Mouse (Mus musculus) cerebellum, adult 9-10 months (tissue): ENCODE measurements around the gene Ugt1a5.

Experiments
- DNase-seq: peaks from one replicate; pipeline ENCODE4 v3.0.0; 2022

Gene Ugt1a5

DNA sequence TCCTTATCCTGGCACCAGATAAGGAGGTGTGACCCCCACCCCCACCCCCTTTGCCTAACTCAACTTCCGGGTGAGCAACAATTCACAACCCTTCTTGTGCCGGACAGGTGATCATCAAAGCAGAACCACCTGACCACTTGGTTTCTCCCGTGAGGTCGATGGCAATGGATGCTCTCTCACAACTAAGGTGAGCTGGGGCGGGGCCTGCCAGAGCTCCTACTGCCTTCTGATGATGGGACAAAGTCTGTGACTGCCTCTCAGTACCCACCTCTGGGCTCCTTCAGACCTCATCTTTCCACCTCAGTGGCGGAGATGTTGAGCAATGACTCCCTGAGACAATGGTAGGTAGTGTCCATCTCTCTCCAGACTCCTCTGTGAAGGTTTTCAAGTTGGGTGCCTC is 80.1 kb downstream of the Ugt1a5 start:
- no peak for DNase-seq

DNA sequence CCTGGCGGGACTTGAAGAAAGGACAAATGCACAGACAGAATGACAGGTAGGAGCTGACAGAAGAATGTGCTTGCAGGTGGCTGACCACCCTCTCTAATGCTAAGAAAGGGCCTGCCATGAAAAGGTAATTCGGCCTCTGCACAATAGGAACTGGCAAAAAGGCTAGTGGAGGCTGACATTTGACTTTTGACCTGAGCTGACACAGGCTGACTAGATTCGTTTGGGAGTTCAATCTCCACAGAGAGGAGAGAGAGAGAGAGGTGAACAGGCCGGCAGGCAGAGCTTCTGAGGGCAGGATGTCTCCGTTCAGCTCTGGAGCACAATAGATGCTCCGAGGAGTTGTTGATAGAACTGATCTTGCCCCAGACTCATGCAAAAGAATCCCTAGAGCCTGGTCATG is 80.6 kb downstream of the Ugt1a5 start:
- DNase-seq = no peak

DNA sequence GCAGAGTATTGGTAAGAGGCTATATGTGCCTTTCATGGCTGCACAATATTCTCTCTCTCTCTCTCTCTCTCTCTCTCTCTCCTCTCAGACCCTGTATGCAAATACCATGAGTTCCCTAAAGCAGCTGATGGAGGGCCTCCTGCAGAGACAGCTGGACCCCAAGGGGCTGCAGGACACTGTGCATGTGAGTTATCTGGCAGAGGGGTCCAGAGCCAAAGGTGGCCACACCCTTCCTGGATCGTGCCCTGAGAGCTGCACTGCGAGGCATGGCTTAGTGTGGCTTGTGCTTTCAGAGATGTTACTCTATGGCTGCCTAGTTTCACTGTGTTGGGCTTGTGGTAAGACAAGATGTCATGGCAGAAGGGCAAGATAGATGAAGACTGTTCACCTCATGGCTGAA is 81.8 kb downstream of the Ugt1a5 start:
- no peak for DNase-seq

DNA sequence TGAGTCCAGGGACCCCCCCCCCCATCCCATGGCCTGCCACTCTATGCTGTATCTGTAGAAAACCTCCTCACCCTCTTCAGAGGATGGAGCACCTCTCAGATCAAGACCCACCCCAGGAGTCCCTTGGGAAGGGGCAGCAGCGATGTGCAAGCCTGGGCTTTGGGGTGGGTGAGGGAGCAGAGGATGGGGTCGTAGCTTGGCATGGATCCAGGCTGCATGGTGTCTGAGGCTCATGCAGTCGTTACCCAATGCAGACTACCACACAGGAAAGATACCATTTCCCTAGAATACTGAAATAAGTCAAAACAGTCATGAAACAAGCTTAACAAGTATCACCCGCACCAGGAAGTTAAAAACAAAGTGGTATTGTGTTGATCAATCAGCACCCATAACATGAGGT is 82.8 kb downstream of the Ugt1a5 start:
- DNase-seq = no peak

DNA sequence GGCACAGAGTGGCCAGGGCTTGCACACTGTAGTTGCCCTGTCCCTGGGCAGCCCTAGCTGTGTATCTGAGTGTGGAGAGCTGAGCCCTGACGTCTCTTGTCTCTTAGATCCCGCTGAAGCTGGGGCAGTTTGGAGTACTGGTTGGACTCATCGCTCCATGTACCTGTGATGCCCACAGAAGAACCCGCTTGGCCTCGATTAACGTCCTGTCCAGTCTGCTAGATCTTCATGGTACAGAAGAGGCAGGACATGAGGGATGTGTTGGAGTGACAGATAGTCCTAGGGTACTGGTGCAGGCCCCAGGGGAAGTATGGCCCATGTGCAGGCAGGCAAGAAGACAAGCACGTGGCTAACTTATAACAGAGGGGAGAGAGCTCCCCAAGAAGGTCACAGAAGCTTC is 83.8 kb downstream of the Ugt1a5 start:
- no peak for DNase-seq

DNA sequence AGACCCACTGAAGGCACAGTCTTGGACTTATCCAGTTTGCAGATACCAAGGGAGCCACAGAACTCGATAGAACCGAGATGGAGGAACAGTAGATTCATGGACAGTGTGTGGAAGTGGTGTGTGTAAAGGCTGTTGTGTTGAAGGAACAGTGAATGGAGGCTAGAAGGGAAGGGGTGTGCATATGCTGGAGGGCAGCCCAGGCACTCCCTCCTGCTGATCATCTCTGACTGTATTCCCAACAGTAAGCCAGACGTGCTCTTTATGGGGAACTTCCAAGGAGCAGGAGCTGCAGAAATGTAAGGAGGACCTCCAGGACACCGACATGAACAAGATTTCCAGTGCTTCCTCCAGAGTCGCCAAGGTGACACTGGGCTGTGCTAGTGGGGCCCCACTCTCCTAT is 84.2 kb downstream of the Ugt1a5 start:
- DNase-seq = no peak

DNA sequence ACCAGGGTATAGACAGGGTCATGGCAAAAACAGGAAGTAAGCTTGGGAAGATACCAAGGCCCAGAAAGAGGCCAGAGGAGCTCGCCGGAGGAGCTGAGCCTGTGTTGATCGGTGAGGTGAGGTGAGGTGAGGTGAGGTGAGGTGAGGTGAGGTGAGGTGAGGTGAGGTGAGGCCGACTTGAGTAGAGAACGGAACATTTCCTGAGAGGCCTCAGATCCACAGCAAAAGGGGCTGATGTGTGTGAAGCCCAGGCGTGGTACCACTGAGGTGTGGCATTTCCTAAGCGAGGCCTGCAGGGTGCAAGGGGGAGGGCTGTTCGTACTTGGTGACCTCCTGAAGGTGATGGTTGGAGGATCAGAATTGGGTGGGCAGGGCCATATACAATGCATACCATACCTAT is 87.3 kb downstream of the Ugt1a5 start:
- DNase-seq = no peak

DNA sequence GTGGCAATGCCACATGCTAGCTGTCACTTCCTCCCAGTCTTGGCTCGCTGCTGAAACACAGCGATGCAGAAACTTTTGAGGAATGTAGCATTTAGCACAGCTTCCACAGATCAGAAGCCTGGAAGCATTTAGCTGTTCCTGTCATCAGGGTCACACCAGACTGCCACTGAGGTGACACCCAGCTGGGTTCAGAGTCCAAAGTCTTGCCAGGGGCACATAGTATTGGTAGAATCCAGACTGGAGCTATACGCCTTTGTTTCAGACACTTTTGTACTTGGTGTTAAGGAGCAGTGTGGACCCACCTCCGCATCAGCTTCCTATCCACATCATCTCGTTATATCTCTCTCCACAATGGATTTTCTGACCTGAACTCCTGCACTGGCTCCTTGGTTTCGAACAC is 87.7 kb downstream of the Ugt1a5 start:
- DNase-seq = no peak

DNA sequence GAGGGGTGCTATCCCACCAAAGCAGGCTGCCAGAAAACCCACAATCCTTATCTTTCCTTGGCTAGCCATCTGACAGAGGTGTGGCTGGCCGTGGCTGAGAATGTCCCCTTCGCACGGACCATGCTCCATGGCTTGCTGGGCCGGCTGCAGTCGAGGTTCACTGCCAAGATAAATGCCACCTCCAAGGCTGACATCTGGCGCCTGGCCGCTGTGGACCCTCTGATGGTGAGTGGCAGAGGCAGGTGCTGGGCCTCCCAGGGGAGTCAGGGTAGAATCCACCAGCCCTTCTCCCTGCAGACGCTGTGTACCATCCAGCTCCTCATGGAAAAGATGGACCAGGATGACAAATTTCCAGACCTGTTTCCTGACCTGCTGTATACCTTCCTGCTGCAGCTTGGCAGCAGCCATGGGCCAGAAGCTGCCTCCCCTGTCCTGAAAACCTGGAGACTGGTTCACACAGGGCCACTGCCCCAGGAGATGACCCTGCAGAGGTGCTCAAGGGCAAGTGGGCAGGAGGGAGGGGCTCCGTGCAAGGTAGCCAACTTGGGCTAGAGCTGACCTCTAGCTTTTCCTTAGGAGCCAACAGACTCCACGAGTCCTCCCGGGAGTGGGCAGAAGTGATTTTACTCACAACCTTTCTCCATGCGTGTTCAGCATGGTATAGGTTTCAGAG is 89.1 kb downstream of the Ugt1a5 start:
- DNase-seq = peak; percentile 36

DNA sequence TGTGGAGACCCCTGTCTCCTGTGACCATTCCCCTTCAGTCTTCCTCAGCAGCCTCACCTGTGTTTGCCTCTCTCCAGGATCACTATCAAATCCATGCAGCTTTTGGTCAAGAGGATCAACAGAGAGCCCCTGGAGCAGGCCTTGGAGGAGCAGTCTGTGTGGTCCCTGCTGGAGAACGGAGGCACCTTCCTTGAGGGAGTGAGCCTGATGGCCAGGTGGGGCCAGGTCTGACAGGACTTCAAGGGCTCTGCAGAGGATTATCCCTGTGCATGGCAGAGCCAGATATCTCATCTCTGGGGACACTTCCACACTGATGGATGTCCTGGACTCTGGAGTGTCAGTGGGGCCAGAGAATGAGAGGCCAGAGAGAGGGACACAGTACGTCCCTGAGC is 89.7 kb downstream of the Ugt1a5 start:
- peak; percentile 22 for DNase-seq

DNA sequence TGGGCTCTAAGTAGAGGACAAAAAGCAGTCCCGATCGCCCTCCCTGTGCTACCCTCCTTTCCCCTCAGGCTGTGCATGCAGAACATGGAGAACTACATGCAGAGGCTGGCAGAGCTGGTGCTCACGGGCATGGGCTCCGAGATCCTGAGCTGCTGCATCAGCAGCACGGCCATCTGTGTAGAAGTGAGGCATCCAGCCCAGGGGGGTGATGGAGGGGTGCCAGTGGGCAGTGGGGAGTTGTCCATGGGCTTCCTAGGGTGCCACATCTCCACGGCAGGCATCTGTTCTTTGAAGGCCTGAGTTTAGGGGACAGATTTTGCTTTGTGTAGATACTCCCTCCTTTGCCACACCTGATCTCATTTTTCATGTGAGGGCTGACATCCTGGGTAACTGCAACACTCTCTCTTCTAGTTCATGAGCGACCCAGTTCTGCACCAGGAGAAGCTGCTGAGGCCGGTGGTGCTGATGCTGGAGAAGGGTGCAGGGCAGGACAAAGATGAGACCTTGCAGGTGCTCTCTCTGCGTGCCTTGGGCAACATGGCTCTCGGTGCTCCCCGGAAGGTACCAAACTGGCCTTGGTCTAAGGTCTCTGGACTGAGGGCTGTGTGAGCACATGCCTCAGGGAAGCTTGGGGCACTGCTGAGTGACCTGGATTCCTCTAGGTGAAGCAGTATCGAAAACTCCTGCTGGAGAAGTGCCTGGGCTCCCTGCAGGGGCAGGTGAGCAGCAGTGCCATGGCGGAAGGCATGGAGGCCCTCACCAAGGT is 90.4 kb downstream of the Ugt1a5 start:
- peak; percentile 54 for DNase-seq

DNA sequence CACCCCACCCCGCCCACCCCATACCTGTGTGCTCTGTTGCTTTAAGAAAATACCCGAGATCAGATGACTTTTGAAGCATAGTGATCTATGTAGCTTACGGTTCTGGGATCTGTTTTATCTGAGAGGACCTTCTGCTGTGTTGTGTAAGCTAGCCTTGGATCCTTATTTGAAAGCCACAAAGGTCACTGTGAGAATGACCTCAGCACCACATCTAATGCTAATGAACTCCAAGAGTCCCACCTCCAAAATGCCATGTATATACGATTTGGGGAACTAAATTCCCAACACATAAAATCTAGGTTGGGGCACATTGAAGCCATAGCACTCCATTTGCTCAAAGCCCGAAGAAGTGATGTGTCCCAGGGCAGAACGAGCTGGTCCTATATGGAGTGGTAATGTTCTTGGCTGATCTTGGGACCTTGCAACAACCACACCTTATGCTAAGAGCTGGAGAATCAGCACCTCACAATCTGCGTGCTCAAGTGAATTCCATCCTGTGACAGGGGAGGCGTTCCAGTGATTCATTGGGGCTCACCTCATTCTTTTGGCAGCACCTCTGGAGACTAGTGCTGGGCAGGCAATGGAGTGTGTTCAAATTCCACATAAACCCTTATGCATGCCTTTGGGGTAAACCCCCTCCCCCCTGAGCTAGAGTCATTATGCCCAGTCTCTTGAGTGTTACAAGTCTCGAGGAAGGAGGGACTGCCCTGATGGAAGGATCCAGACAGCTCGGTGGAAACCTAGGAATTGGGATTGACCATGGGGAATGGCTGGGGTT is 91.3 kb downstream of the Ugt1a5 start:
- DNase-seq = peak; percentile 35

DNA sequence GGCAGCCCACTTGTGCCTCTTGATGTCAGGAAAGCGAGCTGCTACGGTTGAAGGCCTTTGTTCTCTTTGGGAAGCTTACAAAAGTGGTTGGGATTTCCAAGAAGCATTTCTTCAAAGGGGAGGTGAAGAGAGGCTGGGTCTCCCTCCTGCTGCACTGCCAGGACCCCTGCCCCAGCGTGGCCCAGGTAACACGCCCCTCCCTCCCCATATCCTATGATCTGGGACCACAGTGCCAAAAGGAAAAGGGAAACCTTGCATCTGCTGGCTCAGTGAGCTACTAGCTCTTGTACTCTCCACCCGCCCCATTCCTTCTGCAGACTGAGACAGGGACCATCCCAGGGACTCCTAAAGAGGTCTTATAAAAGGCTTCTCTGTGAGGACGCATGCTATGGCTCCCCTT is 91.9 kb downstream of the Ugt1a5 start:
- DNase-seq = peak; percentile 34

DNA sequence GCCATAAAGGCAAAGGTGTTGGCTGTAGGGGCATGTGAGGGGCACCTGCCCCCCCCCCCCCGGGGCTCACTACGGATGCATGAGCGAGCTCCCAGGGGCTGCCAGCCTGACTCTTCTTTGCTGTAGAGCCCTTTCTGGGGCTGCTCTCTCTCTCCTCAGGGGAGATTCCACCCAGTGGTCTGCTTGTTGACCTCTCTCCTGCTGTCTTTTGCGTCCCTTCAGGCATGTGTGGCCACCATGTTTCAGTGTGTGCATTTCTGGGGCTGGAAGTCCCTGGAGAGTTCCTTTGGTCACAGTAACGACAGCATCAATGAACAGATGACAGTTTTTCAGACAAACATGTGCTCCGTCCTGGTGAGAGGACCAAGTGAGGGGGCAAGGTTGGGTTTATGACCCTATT is 92.5 kb downstream of the Ugt1a5 start:
- no peak for DNase-seq

DNA sequence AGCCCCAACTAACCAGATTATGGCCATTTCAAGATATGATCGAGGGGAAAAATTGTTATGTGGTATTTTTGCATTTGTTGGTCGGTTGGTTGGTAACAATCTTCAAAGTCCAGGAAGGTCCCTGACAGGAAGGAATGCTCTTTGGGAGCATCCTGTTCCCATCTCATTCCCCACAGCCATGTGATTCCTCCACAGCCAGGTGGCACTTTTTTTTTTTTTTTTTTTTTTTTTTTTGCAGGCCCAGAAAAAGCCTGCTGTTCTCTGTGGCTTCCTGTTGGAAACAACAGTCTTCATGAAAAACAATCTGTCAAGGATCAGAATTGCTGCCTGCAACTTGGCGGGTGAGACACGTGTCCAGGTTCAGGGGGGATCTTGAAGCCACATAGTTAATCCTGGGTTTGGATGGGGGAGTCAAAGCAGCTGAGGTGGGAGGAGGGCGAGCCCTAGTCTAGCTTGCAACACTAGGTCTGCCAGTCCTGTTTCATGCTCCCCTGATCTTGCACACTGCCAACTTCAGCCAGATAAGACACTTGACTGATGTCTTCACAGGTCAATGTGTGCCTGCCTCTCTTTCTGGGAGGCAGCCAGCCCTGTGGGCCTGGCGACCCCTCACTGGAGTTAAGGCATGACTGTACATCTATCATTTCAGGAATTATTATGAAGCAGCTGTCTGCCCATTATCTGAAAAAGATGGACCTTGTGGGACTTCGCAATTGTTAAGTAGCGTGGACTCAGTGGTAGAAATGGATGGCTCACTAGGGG is 93.2 kb downstream of the Ugt1a5 start:
- peak; percentile 38 for DNase-seq

DNA sequence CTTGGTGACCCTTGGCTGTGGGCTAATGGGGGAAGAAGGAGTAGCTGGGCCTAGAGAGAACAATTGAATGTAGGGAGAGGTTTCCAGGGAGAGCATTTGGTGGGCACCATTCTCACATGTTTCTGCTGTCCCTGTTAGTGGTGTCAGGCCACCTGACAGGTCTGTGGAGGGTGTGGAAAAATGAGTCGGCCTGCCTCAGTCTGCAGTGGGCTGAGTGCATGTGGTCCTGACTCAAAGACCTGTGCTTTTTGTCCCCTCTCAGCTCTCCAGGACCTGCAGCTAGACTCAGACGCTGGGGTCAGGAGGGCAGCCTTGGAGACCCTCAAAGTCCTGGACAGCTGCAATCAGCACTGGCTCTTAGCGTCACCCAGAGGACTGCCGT is 93.8 kb downstream of the Ugt1a5 start:
- no peak for DNase-seq

DNA sequence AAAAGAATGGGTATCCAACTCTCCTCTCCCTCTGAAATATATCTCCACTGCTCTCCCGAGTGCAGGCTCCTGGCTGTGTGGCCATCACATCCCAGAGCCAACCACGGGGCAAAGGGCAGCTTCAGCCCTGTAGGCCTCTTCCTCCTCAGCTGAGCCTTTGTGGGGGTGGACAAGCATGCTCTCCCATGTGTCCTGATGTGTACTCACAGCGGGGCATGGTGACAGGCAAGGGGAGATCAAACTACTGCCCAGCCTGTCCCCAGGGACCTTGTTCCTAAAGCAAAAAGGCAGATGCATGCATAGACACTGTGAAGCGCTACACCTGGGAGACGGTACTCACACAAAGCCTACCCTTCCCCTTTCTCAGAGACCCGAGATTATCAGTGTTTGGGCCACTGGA is 94.3 kb downstream of the Ugt1a5 start:
- DNase-seq = peak; percentile 47

DNA sequence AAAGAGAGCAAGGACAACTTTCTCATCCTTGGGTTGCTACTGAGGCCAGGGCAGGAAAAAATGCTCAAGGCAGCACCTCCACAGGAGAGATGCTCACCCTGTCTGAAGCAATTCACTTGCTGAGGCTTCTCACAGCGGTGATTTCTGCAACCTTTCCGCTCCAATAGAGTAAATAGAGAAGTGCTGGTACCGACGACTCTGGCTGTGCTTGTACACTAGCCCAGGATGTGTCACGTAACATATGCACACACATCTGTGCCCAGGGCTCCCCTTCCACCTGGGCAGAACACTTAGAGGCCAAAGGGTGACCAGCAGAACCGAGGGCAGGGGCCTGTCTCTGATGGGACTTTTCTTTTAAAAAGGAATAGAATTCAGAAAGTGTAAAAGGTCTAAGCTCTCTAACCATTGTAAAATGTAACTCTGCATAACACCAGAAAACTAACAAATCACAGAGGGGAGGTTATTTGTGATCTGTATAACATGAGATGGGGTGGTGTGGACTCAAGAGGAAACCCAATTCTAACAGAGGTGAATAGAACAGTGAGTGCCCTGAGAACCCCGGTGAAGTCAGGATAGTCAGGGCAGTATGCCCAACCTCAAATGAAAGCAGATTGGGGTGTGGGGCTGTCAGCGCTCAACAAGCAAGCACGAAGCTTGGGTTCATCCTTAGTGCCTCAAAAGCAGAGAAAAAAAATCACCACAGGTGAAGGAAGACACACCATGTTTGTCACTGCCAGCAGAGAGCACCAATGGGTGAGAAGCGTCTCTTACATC is 95.0 kb downstream of the Ugt1a5 start:
- no peak for DNase-seq

DNA sequence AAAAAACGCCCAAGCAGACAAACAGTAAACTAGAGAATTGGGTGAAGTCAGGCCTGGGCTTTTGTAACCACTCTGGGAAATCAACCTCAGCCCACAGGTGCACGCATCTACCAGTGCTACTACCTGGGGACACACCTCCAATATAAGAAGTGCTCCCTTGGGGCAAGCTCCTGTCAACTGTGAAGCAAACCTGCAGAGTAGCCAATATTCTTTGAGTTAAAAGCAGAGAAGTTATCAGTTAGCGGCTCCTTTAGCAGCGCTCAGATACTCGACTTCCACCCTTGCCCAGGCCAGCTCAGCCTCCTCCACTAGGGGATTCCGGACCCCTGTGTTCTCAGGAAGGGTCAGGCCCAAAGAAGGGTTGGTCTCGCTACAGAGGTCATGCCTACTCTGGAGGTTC is 95.9 kb downstream of the Ugt1a5 start:
- DNase-seq = no peak

DNA sequence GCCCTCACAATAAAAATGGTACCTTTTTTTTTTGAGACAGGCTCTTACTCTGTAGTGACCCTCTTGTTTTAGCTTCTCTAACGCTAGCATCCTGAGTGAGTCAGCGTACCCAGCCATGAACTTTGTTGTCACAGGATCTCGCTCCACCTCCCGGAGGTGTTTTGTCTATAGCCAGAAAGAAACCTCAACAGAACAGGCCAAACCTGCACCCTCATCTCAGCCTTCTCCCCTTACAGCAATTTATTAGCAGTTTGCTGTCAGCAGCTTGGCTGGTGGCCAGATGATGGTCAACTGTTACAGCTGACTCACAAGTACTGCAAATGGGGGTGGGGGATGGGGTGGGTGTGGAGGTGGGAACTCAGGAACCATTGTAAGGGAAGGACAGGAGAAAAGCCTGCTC is 96.4 kb downstream of the Ugt1a5 start:
- DNase-seq = no peak

DNA sequence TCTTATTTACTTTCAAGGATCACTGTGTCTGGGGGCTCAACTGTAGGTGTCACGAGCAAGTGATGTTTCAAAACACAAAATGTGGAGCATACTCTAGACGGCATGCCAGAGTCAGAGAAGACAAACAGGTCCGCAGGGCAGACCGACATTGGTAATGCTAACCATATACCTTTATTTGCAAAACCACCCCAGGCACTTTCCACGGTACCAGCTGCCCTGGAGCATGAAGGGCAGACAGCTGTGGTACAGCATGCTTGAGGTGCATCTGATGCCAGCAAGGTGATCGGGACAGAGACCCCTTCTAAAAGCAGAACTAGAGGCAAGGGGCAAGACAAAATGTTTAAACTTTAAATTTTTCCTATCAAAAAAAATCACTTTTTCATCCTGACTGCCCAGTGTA is 97.1 kb downstream of the Ugt1a5 start:
- DNase-seq = no peak

DNA sequence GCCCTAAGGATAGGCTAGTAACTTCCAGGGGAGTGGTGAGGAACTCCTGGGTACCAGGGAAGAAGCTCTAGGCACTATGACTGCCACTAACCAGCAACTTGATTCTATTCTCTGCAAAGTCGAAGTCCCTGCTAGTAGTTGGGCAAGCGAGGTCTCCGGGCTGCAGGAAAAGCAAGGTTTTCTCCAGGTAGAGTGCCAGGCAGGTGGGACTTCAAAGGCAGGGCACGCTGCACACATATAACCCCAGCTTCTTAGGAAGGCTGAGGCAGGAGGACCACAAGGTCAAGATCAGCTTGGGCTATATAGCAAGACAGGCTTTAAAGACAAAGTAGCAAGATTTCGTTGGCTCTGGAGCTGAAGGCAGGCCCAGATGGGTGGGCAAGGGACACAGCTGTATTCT is 98.0 kb downstream of the Ugt1a5 start:
- DNase-seq = no peak
